Comparison of ENCODE assay signal across 8 mouse cellular contexts in genomic region chr5:73340723-73341235, GRCm38 (mm10). TPM values are rescaled to one million over a fixed set of nuclear protein-coding genes. Genes with fewer than 3 reads are reported as not detected.
DNase-seq lines count a peak whose midpoint lies in the region; ATAC-seq lines count a peak whose summit lies in the region.
"Had no signal": no experiment of that assay in that cellular context is flagged by ENCODE, and none has a peak within 500 bp of the region (broad histone marks: within the 10 kb centered on the region; RNA-seq: fewer than 3 reads in every experiment).

Gene Ociad2, minus strand, starts transcription at chr5:73341028.

- no peaks in the 10 kb centered on the region for H3K4me1 ChIP-seq in embryonic facial prominence, embryonic 14.5 days (ENCODE audit: control insufficient read depth, insufficient read depth, low read length)
- no peaks in the 10 kb centered on the region; the same call in 1 of the 2 replicates for H3K4me1 ChIP-seq in hindbrain, embryonic 16.5 days (ENCODE audit: control insufficient read depth, insufficient read depth, low read depth, low read length)
- H3K4me1 ChIP-seq in neural tube, embryonic 14.5 days (ENCODE audit: control insufficient read depth, insufficient read depth, low read length): no peaks in the 10 kb centered on the region; the same call in 1 of the 2 replicates

- H3K9ac ChIP-seq in embryonic facial prominence, embryonic 14.5 days (ENCODE audit: low read depth, low read length): no peak within 1 kb of the TSS
- no peak within 1 kb of the TSS for H3K9ac ChIP-seq in hindbrain, embryonic 16.5 days (ENCODE audit: low read depth, low read length)
- no peak within 1 kb of the TSS for H3K9ac ChIP-seq in neural tube, embryonic 14.5 days (replicated peaks; ENCODE audit: low read depth, low read length)
- H3K9ac ChIP-seq: liver, embryonic 15.5 days had no signal

- no peak within 1 kb of the TSS for H3K4me3 ChIP-seq in embryonic facial prominence, embryonic 14.5 days (ENCODE audit: low read depth, low read length)
- H3K4me3 ChIP-seq in hindbrain, embryonic 16.5 days (ENCODE audit: low read length): no peak within 1 kb of the TSS
- no peak within 1 kb of the TSS for H3K4me3 ChIP-seq in neural tube, embryonic 14.5 days (ENCODE audit: low read depth, low read length)
- H3K4me3 ChIP-seq: liver, embryonic 15.5 days had no signal

- no peak within 1 kb of the TSS for H3K27ac ChIP-seq in embryonic facial prominence, embryonic 14.5 days (replicated peaks; ENCODE audit: low read depth, low read length)
- no peak within 1 kb of the TSS for H3K27ac ChIP-seq in hindbrain, embryonic 16.5 days (ENCODE audit: low read depth, low read length)
- no peak within 1 kb of the TSS for H3K27ac ChIP-seq in neural tube, embryonic 14.5 days (ENCODE audit: low read depth, low read length)
- H3K27ac ChIP-seq: liver, embryonic 15.5 days had no signal

- 81% methylated on average over 8 of the region's 8 CpGs for WGBS in embryonic facial prominence, embryonic 14.5 days
- 73% methylated on average over 8 of the region's 8 CpGs for WGBS in hindbrain, embryonic 16.5 days
- WGBS in neural tube, embryonic 14.5 days: 81% methylated on average over 8 of the region's 8 CpGs

- H3K36me3 ChIP-seq in embryonic facial prominence, embryonic 14.5 days (ENCODE audit: control insufficient read depth, insufficient read depth, low read length): no peaks in the 10 kb centered on the region
- H3K36me3 ChIP-seq in hindbrain, embryonic 16.5 days (ENCODE audit: control insufficient read depth, insufficient read depth, low read length): no peaks in the 10 kb centered on the region
- no peaks in the 10 kb centered on the region for H3K36me3 ChIP-seq in neural tube, embryonic 14.5 days (ENCODE audit: control insufficient read depth, insufficient read depth, low read length)
- H3K36me3 ChIP-seq: liver, embryonic 15.5 days had no signal

- H3K4me2 ChIP-seq in embryonic facial prominence, embryonic 14.5 days (ENCODE audit: low read depth, low read length): no peak within 1 kb of the TSS
- no peak within 1 kb of the TSS for H3K4me2 ChIP-seq in hindbrain, embryonic 16.5 days (ENCODE audit: low read length)
- H3K4me2 ChIP-seq in neural tube, embryonic 14.5 days (ENCODE audit: low read depth, low read length): no peak within 1 kb of the TSS
- H3K4me2 ChIP-seq: liver, embryonic 15.5 days had no signal

- ATAC-seq in embryonic facial prominence, embryonic 14.5 days (ENCODE audit: low read depth): no peak
- ATAC-seq in hindbrain, embryonic 16.5 days: no peak
- no peak for ATAC-seq in neural tube, embryonic 14.5 days (ENCODE audit: low read depth)

- H3K9me3 ChIP-seq in embryonic facial prominence, embryonic 14.5 days (ENCODE audit: control insufficient read depth, low read length): no peaks in the 10 kb centered on the region
- no peaks in the 10 kb centered on the region for H3K9me3 ChIP-seq in hindbrain, embryonic 16.5 days (ENCODE audit: control insufficient read depth, low read length)
- H3K9me3 ChIP-seq in neural tube, embryonic 14.5 days (ENCODE audit: control insufficient read depth, low read length): no peaks in the 10 kb centered on the region
- H3K9me3 ChIP-seq: liver, embryonic 15.5 days had no signal

- no peaks in the 10 kb centered on the region for H3K27me3 ChIP-seq in embryonic facial prominence, embryonic 14.5 days (replicated peaks; ENCODE audit: control insufficient read depth, insufficient read depth, low read length)
- H3K27me3 ChIP-seq in hindbrain, embryonic 16.5 days (replicated peaks; ENCODE audit: control insufficient read depth, insufficient read depth, low read length): no peaks in the 10 kb centered on the region
- no peaks in the 10 kb centered on the region for H3K27me3 ChIP-seq in neural tube, embryonic 14.5 days (ENCODE audit: control insufficient read depth, insufficient read depth, low read length)

- no peak for DNase-seq in left cerebral cortex, adult 18-20 months (ENCODE audit: low spot score in 2 of 2)
- DNase-seq in left cerebral cortex, adult 11 months (ENCODE audit: low spot score): no peak
- DNase-seq in embryonic facial prominence, embryonic 14.5 days (ENCODE audit: low spot score): no peak
- DNase-seq in cerebellum, postnatal 36 days: no peak
- no peak for DNase-seq in B cell, adult 2 months

RNA-seq across cellular contexts. Expression of gene Ociad2, which starts in this region (rescaled TPM):
- 100 to 1,000 TPM; 113 to 133 TPM for total RNA-seq in left cerebral cortex, adult 18-20 months (2021)
- polyA plus RNA-seq in embryonic facial prominence, embryonic 14.5 days (2014; fragmentation: Nextera tagmentation; extraction: Ambion mirVana): 10.7 and 11.2 TPM in 2 replicates
- polyA plus RNA-seq in hindbrain, embryonic 16.5 days (2015; fragmentation: Nextera tagmentation; extraction: Ambion mirVana): 26.6 and 27.4 TPM in 2 replicates
- 22.0 and 22.5 TPM in 2 replicates for polyA plus RNA-seq in neural tube, embryonic 14.5 days (2014; fragmentation: Nextera tagmentation; extraction: Ambion mirVana)
